Comparison of ENCODE assay signal across 7 mouse cellular contexts in the genomic region with DNA sequence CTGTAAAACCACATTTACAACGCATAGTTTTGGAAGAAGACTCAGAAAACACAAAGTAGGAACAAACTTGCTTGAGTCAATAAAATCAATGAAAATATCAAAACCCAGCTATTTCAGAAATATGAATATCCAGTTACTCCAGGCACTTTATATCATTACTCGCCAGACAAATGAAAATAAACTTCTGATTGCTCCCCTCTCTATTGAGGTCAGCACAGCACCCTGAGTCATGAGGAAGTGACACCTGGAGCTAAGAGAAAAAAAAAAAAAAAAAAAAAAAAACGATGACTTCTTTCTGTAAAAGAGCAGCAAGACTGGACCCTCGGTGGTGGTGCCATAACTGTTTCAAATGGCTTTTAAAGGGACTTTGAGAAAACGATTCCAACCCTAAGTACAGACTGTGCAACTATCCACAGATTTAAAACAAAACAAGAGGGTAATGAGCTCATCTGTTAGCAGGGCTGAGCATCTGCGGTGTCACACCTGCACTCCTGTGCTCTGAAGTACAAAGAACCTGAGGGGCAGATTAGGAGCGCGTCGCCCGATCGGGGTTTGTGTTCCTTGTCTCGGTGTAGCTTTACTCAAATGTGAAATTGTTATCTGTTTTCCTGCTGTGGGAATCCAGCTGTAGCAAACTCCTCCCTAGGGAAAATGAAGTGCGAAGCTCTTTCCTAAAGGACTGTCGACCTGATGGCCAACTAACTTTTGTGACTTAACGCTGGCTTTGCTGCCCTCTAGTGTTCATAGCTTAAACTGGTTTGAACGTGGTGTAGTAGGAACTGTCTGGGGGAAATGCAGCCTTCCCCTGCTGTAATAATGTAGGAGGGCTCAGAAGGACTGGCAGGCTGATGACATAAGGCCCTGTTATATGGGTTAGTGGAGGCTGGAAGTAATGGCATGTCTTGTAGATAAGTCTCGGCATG.
DNase-seq lines count a peak whose midpoint lies in the region; ATAC-seq lines count a peak whose summit lies in the region.

No protein-coding gene starts in this region.

- 0 out of 2 replicates have a peak, but pooled peaks cover 3% of the 10 kb centered on the region for H3K4me1 ChIP-seq in forebrain, embryonic 13.5 days
- H3K4me1 ChIP-seq in hindbrain, embryonic 14.5 days (replicated peaks; ENCODE audit: control insufficient read depth, insufficient read depth, low read length), result no peaks in the 10 kb centered on the region

- 28% methylated on average over 17 of the region's 17 CpGs for WGBS in forebrain, embryonic 13.5 days
- 28% methylated on average over 17 of the region's 17 CpGs for WGBS in hindbrain, embryonic 14.5 days

- peak overlapping the region; percentile 42 for H3K4me2 ChIP-seq in forebrain, embryonic 13.5 days
- H3K4me2 ChIP-seq in hindbrain, embryonic 14.5 days (replicated peaks), result peak overlapping the region; percentile 34; the same call in 1 of the 2 replicates

- H3K27ac ChIP-seq in forebrain, embryonic 13.5 days, result no peak overlapping the region
- H3K27ac ChIP-seq in hindbrain, embryonic 14.5 days, result no peak overlapping the region

- ATAC-seq in forebrain, embryonic 13.5 days, result peak; percentile 84
- peak; percentile 88 for ATAC-seq in hindbrain, embryonic 14.5 days (ENCODE audit: low FRiP score)

- peak; percentile 45 for DNase-seq in Muller cell, postnatal 12 days (ENCODE audit: inconsistent ontology term)
- peak; percentile 54 for DNase-seq in c-Kit-negative CD71-positive TER-119-positive erythroid progenitor cells, embryonic 14.5 days (ENCODE audit: low read depth, low spot score)
- DNase-seq in hindbrain, embryonic 14.5 days (ENCODE audit: low spot score), result peak; percentile 95
- DNase-seq in layer of hippocampus, postnatal 25 days (ENCODE audit: extremely low spot score in 1 of 2, low spot score in 1 of 2), result peak; percentile 21 to 67
- peak; percentile 78 for DNase-seq in lung, postnatal 10 days
- peak; percentile 51 for DNase-seq in right cerebral cortex, adult 18-20 months

- no peaks in the 10 kb centered on the region for H3K27me3 ChIP-seq in forebrain, embryonic 13.5 days
- H3K27me3 ChIP-seq in hindbrain, embryonic 14.5 days (ENCODE audit: control insufficient read depth, insufficient read depth, low read length), result no peaks in the 10 kb centered on the region

- H3K4me3 ChIP-seq in forebrain, embryonic 13.5 days, result no peak overlapping the region
- H3K4me3 ChIP-seq in hindbrain, embryonic 14.5 days (replicated peaks; ENCODE audit: low read length), result no peak overlapping the region

- H3K36me3 ChIP-seq in forebrain, embryonic 13.5 days (ENCODE audit: poor library complexity, severe bottlenecking), result no peaks in the 10 kb centered on the region
- no peaks in the 10 kb centered on the region for H3K36me3 ChIP-seq in hindbrain, embryonic 14.5 days (replicated peaks; ENCODE audit: control insufficient read depth, insufficient read depth)

- no peaks in the 10 kb centered on the region for H3K9me3 ChIP-seq in forebrain, embryonic 13.5 days (replicated peaks)
- H3K9me3 ChIP-seq in hindbrain, embryonic 14.5 days (ENCODE audit: control insufficient read depth, low read length), result no peaks in the 10 kb centered on the region

- no peak overlapping the region for H3K9ac ChIP-seq in forebrain, embryonic 13.5 days
- no peak overlapping the region for H3K9ac ChIP-seq in hindbrain, embryonic 14.5 days

Comparison
In these comparisons a context has a peak if more than half of its experiments do, and no peak if none do; other contexts are left out.
1. DNase-seq: peak in every context shown above with its lines; median percentile 95 in hindbrain, embryonic 14.5 days; 78 in lung, postnatal 10 days; 54 in c-Kit-negative CD71-positive TER-119-positive erythroid progenitor cells, embryonic 14.5 days; 51 in right cerebral cortex, adult 18-20 months; 45 in Muller cell, postnatal 12 days; 44 in layer of hippocampus, postnatal 25 days.